In genomic region chr1:105067049-105067795, GRCm38 (mm10) we compare ENCODE assay signal across 28 mouse cellular contexts.
DNase-seq lines count a peak whose midpoint lies in the region; ATAC-seq and TF ChIP-seq lines count a peak whose summit lies in the region.
"Had no signal": no experiment of that assay in that cellular context is flagged by ENCODE, and none has a peak within 500 bp of the region (broad histone marks: within the 10 kb centered on the region; RNA-seq: fewer than 3 reads in every experiment).

No protein-coding gene starts in this region.

- no peaks in the 10 kb centered on the region for H3K36me3 ChIP-seq in forebrain, embryonic 16.5 days (ENCODE audit: control insufficient read depth, insufficient read depth)
- no peaks in the 10 kb centered on the region for H3K36me3 ChIP-seq in forebrain, embryonic 11.5 days (ENCODE audit: control insufficient read depth, insufficient read depth, low read length)
- no peaks in the 10 kb centered on the region for H3K36me3 ChIP-seq in midbrain, postnatal 0 days (ENCODE audit: insufficient read depth, low read length)
- H3K36me3 ChIP-seq in midbrain, embryonic 10.5 days, result no peaks in the 10 kb centered on the region
- H3K36me3 ChIP-seq: embryonic facial prominence, embryonic 10.5 days; embryonic facial prominence, embryonic 15.5 days; heart, embryonic 12.5 days; hindbrain, embryonic 13.5 days; limb, embryonic 13.5 days; liver, embryonic 12.5 days; midbrain, embryonic 13.5 days had no signal

- peak; percentile 73; the same call in 1 of the 2 replicates for ATAC-seq in forebrain, embryonic 16.5 days
- no peak for ATAC-seq in forebrain, embryonic 11.5 days (replicated peaks; ENCODE audit: low FRiP score)
- ATAC-seq in midbrain, postnatal 0 days (ENCODE audit: low FRiP score), result no peak
- ATAC-seq: activated CD4-positive, CD25-positive, alpha-beta regulatory T cell, adult 4 months; intestine, embryonic 16.5 days; liver, embryonic 12.5 days; liver, postnatal 0 days; midbrain, embryonic 13.5 days had no signal

- no peak overlapping the region for H3K27ac ChIP-seq in forebrain, embryonic 16.5 days (ENCODE audit: low read length)
- H3K27ac ChIP-seq in forebrain, embryonic 11.5 days (ENCODE audit: low read depth, low read length), result no peak overlapping the region
- H3K27ac ChIP-seq in midbrain, postnatal 0 days (ENCODE audit: low read depth, low read length), result no peak overlapping the region
- no peak overlapping the region for H3K27ac ChIP-seq in midbrain, embryonic 10.5 days (replicated peaks)
- H3K27ac ChIP-seq: embryonic facial prominence, embryonic 10.5 days; embryonic facial prominence, embryonic 15.5 days; gastrocnemius, adult 2 months; hindbrain, embryonic 13.5 days; limb, embryonic 13.5 days; liver, embryonic 12.5 days; midbrain, embryonic 13.5 days had no signal

- no peak overlapping the region for H3K9ac ChIP-seq in forebrain, embryonic 16.5 days (replicated peaks; ENCODE audit: low read depth, low read length)
- no peak overlapping the region for H3K9ac ChIP-seq in forebrain, embryonic 11.5 days (ENCODE audit: low read length)
- no peak overlapping the region for H3K9ac ChIP-seq in midbrain, postnatal 0 days (replicated peaks; ENCODE audit: low read length, poor library complexity, severe bottlenecking)
- H3K9ac ChIP-seq: embryonic facial prominence, embryonic 15.5 days; heart, embryonic 12.5 days; hindbrain, embryonic 13.5 days; limb, embryonic 13.5 days; liver, embryonic 12.5 days; liver, postnatal 0 days; midbrain, embryonic 13.5 days had no signal

- no peaks in the 10 kb centered on the region for H3K9me3 ChIP-seq in forebrain, embryonic 16.5 days (ENCODE audit: control insufficient read depth, low read length)
- H3K9me3 ChIP-seq in forebrain, embryonic 11.5 days (ENCODE audit: control insufficient read depth, low read length), result no peaks in the 10 kb centered on the region
- no peaks in the 10 kb centered on the region for H3K9me3 ChIP-seq in midbrain, postnatal 0 days (ENCODE audit: low read length)
- H3K9me3 ChIP-seq in midbrain, embryonic 10.5 days (replicated peaks), result no peaks in the 10 kb centered on the region
- H3K9me3 ChIP-seq: embryonic facial prominence, embryonic 10.5 days; embryonic facial prominence, embryonic 15.5 days; heart, embryonic 12.5 days; hindbrain, embryonic 13.5 days; limb, embryonic 13.5 days; liver, embryonic 12.5 days; midbrain, embryonic 13.5 days had no signal

- TF ChIP-seq CTCF in midbrain, postnatal 0 days (IDR thresholded peaks at IDR 0.05), result no peak

- no peaks in the 10 kb centered on the region for H3K27me3 ChIP-seq in forebrain, embryonic 16.5 days (replicated peaks; ENCODE audit: control insufficient read depth, insufficient read depth, low read length)
- no peaks in the 10 kb centered on the region for H3K27me3 ChIP-seq in forebrain, embryonic 11.5 days (ENCODE audit: control insufficient read depth, insufficient read depth, low read length)
- H3K27me3 ChIP-seq in midbrain, postnatal 0 days (ENCODE audit: insufficient read depth, low read length), result no peaks in the 10 kb centered on the region
- H3K27me3 ChIP-seq in midbrain, embryonic 10.5 days (ENCODE audit: low read depth, poor library complexity, severe bottlenecking), result no peaks in the 10 kb centered on the region
- H3K27me3 ChIP-seq: embryonic facial prominence, embryonic 15.5 days; heart, embryonic 12.5 days; hindbrain, embryonic 13.5 days; limb, embryonic 13.5 days; liver, embryonic 12.5 days; midbrain, embryonic 13.5 days had no signal

- whole genome bisulfite sequencing in forebrain, embryonic 16.5 days, result 55% methylated on average over 4 of the region's 4 CpGs
- 77% methylated on average over 4 of the region's 4 CpGs for WGBS in forebrain, embryonic 11.5 days
- 62% methylated on average over 4 of the region's 4 CpGs for WGBS in midbrain, postnatal 0 days
- 89% methylated on average over 4 of the region's 4 CpGs for WGBS in midbrain, embryonic 10.5 days

- H3K4me1 ChIP-seq in forebrain, embryonic 16.5 days (replicated peaks; ENCODE audit: control insufficient read depth, insufficient read depth, low read length), result 0 out of 2 replicates have a peak, but pooled peaks cover 3% of the 10 kb centered on the region
- no peaks in the 10 kb centered on the region for H3K4me1 ChIP-seq in forebrain, embryonic 11.5 days (replicated peaks; ENCODE audit: control insufficient read depth, insufficient read depth, low read length)
- H3K4me1 ChIP-seq in midbrain, postnatal 0 days (ENCODE audit: insufficient read depth, low read length), result no peaks in the 10 kb centered on the region
- H3K4me1 ChIP-seq in midbrain, embryonic 10.5 days, result no peaks in the 10 kb centered on the region
- H3K4me1 ChIP-seq: embryonic facial prominence, embryonic 10.5 days; embryonic facial prominence, embryonic 15.5 days; heart, embryonic 12.5 days; hindbrain, embryonic 13.5 days; liver, embryonic 12.5 days; midbrain, embryonic 13.5 days had no signal

- H3K4me3 ChIP-seq in forebrain, embryonic 16.5 days (replicated peaks; ENCODE audit: low read length), result no peak overlapping the region
- H3K4me3 ChIP-seq in forebrain, embryonic 11.5 days (ENCODE audit: low read depth, low read length), result no peak overlapping the region
- no peak overlapping the region for H3K4me3 ChIP-seq in midbrain, postnatal 0 days (ENCODE audit: low read depth, low read length)
- no peak overlapping the region for H3K4me3 ChIP-seq in midbrain, embryonic 10.5 days
- H3K4me3 ChIP-seq: embryonic facial prominence, embryonic 10.5 days; embryonic facial prominence, embryonic 15.5 days; gastrocnemius, adult 2 months; heart, embryonic 12.5 days; hindbrain, embryonic 13.5 days; limb, embryonic 13.5 days; liver, embryonic 12.5 days; midbrain, embryonic 13.5 days had no signal

- DNase-seq in forebrain, embryonic 11.5 days (ENCODE audit: low spot score), result no peak
- peak; percentile 5 for DNase-seq in midbrain, postnatal 0 days (ENCODE audit: low spot score)
- no peak for DNase-seq in midbrain, embryonic 10.5 days (ENCODE audit: low spot score)
- DNase-seq in cerebellum, adult 8-10 months, result peak; percentile 27
- no peak for DNase-seq in urinary bladder, postnatal 10 days (ENCODE audit: low spot score)
- no peak for DNase-seq in neural tube, embryonic 10.5 days (ENCODE audit: extremely low spot score, low spot score)
- DNase-seq: adrenal gland, adult 2 months; adrenal gland, postnatal 36 days; B cell, adult 2 months; gastrocnemius, adult 2 months; gastrocnemius, postnatal 36 days; heart, adult 18-20 months; heart, postnatal 4 days; kidney, adult 9 months; kidney, postnatal 10 days; liver, postnatal 0 days; lung, postnatal 36 days; thymus, postnatal 14 days had no signal

- no peak overlapping the region for H3K4me2 ChIP-seq in forebrain, embryonic 16.5 days (ENCODE audit: low read length)
- H3K4me2 ChIP-seq in forebrain, embryonic 11.5 days (ENCODE audit: low read depth, low read length, severe bottlenecking), result no peak overlapping the region
- H3K4me2 ChIP-seq in midbrain, postnatal 0 days (ENCODE audit: low read depth, low read length, poor library complexity, severe bottlenecking), result no peak overlapping the region
- H3K4me2 ChIP-seq: embryonic facial prominence, embryonic 15.5 days; heart, embryonic 12.5 days; hindbrain, embryonic 13.5 days; limb, embryonic 13.5 days; liver, embryonic 12.5 days; midbrain, embryonic 13.5 days had no signal

Comparison
In these comparisons a context has a peak if more than half of its experiments do, and no peak if none do; other contexts are left out.
1. DNase-seq: peak in midbrain, postnatal 0 days (single experiment) and cerebellum, adult 8-10 months (single experiment); none in forebrain, embryonic 11.5 days (single experiment), midbrain, embryonic 10.5 days (single experiment), urinary bladder, postnatal 10 days (single experiment) and neural tube, embryonic 10.5 days (single experiment).